Mouse (Mus musculus) spleen, adult 2 months (tissue): Measurements from ENCODE around the gene Dhx16. TPM values are rescaled to one million over a fixed set of nuclear protein-coding genes. Genes with fewer than 3 reads are reported as not detected.

ENCODE experiments used
- DNase-seq, 2 experiments: peaks; one replicate each; pipeline versions ENCODE4 v3.0.0 to v3.0.0-alpha.2; 2012 to 2021; ENCODE audit warnings: low spot score in 2 of 2, low read depth in 1 of 2
- H3K27ac ChIP-seq: fragments of 200-500 bp; 2 replicates; pipeline ENCODE4 v1.5.1; 2012; ENCODE audit warnings: low read length, inconsistent platforms; ENCODE audit not compliant: insufficient read depth
- H3K27me3 ChIP-seq: fragments of 200-500 bp; 2 replicates; pipeline ENCODE4 v1.6.1; 2012; ENCODE audit warnings: mild to moderate bottlenecking, moderate library complexity, low read length, inconsistent platforms; ENCODE audit not compliant: control insufficient read depth, insufficient read depth
- H3K36me3 ChIP-seq: fragments of 200-500 bp; 2 replicates; pipeline ENCODE4 v1.6.1; 2012; ENCODE audit warnings: mild to moderate bottlenecking, low read length, inconsistent platforms; ENCODE audit not compliant: control insufficient read depth, insufficient read depth
- H3K4me1 ChIP-seq: fragments of 200-500 bp; 2 replicates; pipeline ENCODE4 v1.6.1; 2011; ENCODE audit warnings: inconsistent platforms; ENCODE audit not compliant: control insufficient read depth, insufficient read depth, insufficient read length
- H3K4me3 ChIP-seq: fragments of 200-500 bp; 2 replicates; pipeline ENCODE4 v1.5.1; 2011; ENCODE audit warnings: mild to moderate bottlenecking, inconsistent platforms; ENCODE audit not compliant: insufficient read depth, insufficient read length; ENCODE audit errors: extremely low read depth
- CTCF ChIP-seq: fragments of 200-500 bp; IDR thresholded peaks from 2 replicates; pipeline ENCODE4 v1.5.1; 2011; ENCODE audit warnings: mild to moderate bottlenecking, inconsistent platforms; ENCODE audit not compliant: insufficient read depth, insufficient read length, insufficient replicate concordance; ENCODE audit errors: extremely low read depth
- POLR2A ChIP-seq: fragments of 200-500 bp; IDR thresholded peaks from 2 replicates; pipeline ENCODE4 v1.6.1; 2011; ENCODE audit warnings: low read depth, low read length, inconsistent platforms
- WGBS: fragments of 180-500 bp; shearing (Covaris S2); methylation state at CpG from one replicate; pipeline ENCODE4 v1.1.7; 2018; 5-methylcytosine and 5-hydroxymethylcytosine counted together
- polyA plus RNA-seq: library from polyadenylated mRNA; depleted of rRNA; stranded (reverse); fragments of >200 nt; gene quantifications from 2 replicates; pipeline ENCODE4 v1.2.3, GENCODE M21; 2012; rRNA removed

The Dhx16 gene
- polyA plus RNA-seq = 79.1 and 85.7 TPM in 2 replicates

GRCm38 (mm10) chr17:35879245-35880057, at the start of gene Dhx16:
Gene Dhx16 (plus strand): TSS chr17:35879819.
- Histone ChIP-seq H3K27ac (peak within 1 kb of the TSS; percentile 51), H3K27me3 (no peaks in the 10 kb centered on the region), H3K36me3 (peaks cover 34% of the 10 kb centered on the region), H3K4me1 (peaks cover 3% of the 10 kb centered on the region; the same call in 1 of the 2 replicates), H3K4me3 (peak within 1 kb of the TSS; percentile 87)
- WGBS = 6% methylated on average over 66 of the region's 66 CpGs
- TF ChIP-seq CTCF (peak; percentile 84; the same call in 1 of the 2 replicates), POLR2A (peak; percentile 19; the same call in 1 of the 2 replicates)
- DNase-seq = peak; percentile 86 to 96

GRCm38 (mm10) chr17:35832400-35833238, 47.0 kb upstream of the Dhx16 start:
- TF ChIP-seq CTCF (no peak), POLR2A (no peak)
- DNase-seq = no peak
- H3K27ac ChIP-seq = no peak overlapping the region; the same call in 1 of the 2 replicates
- peaks cover 2% of the 10 kb centered on the region; the same call in 1 of the 2 replicates for H3K4me1 ChIP-seq
- no peaks in the 10 kb centered on the region for H3K27me3 ChIP-seq
- H3K4me3 ChIP-seq = no peak overlapping the region
- H3K36me3 ChIP-seq = peaks cover 22% of the 10 kb centered on the region
- WGBS = 87% methylated on average over 8 of the region's 8 CpGs

- 56% methylated on average over 5 of the region's 5 CpGs for WGBS
- Histone ChIP-seq H3K4me3 (no peak overlapping the region), H3K27ac (no peak overlapping the region), H3K4me1 (peaks cover 2% of the 10 kb centered on the region; the same call in 1 of the 2 replicates), H3K36me3 (peaks cover 22% of the 10 kb centered on the region), H3K27me3 (no peaks in the 10 kb centered on the region)
- TF ChIP-seq CTCF (no peak), POLR2A (no peak)
- DNase-seq = no peak
Observed at GRCm38 (mm10) chr17:35833239-35833751, 46.3 kb upstream of the Dhx16 start.

- no peaks in the 10 kb centered on the region for H3K27me3 ChIP-seq
- no peak overlapping the region for H3K27ac ChIP-seq
- 66% methylated on average over 5 of the region's 5 CpGs for WGBS
- H3K36me3 ChIP-seq = peaks cover 22% of the 10 kb centered on the region
- no peak for DNase-seq
- H3K4me3 ChIP-seq = no peak overlapping the region
- peaks cover 2% of the 10 kb centered on the region; the same call in 1 of the 2 replicates for H3K4me1 ChIP-seq
- TF ChIP-seq CTCF = no peak
- TF ChIP-seq POLR2A = no peak
Observed at GRCm38 (mm10) chr17:35833894-35834293, 45.7 kb upstream of the Dhx16 start.

GRCm38 (mm10) chr17:35834696-35835422, 44.8 kb upstream of the Dhx16 start:
- WGBS = 76% methylated on average over 26 of the region's 26 CpGs
- peaks cover 1% of the 10 kb centered on the region; the same call in 1 of the 2 replicates for H3K4me1 ChIP-seq
- no peaks in the 10 kb centered on the region for H3K27me3 ChIP-seq
- no peak for DNase-seq
- peaks cover 22% of the 10 kb centered on the region for H3K36me3 ChIP-seq
- no peak overlapping the region for H3K4me3 ChIP-seq
- TF ChIP-seq POLR2A (no peak), CTCF (no peak)
- no peak overlapping the region for H3K27ac ChIP-seq
